ENCODE assay signal across 8 mouse cellular contexts in the genomic region with DNA sequence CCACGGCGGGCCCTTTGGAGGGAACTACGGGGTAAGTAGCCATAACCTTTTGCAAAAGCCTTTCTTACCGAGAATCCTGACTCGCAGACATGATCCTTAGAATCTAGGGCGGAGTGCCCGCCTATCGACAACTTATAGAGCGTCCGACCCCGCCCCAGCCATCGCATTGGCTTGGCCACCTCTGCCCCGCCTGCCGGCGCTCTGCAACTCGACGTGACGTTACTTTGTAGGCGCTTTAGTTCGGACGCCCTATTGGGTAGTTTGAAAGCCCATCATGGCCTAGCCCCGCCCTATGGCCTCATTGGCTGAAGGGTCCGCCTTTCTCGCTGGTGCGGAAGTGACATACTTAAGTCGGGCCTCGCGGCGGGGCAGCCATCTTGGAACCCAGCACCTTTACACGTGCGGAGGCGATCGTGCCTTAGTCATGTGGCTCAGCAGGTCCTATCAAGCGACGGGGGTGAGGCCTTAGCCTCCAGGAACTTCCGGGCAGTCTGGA. TPM values are rescaled to one million over a fixed set of nuclear protein-coding genes. Genes with fewer than 3 reads are reported as not detected.
A peak's percentile ranks its signal among the peaks of the same experiment; 100 is the strongest.
DNase-seq lines count a peak whose midpoint lies in the region; ATAC-seq lines count a peak whose summit lies in the region.

Gene Eif4a1 (minus strand): TSS at position 213 of the 496 bp plus-strand sequence.

- H3K4me1 ChIP-seq in forebrain, embryonic 14.5 days (ENCODE audit: control insufficient read depth, insufficient read depth, low read length), result peaks cover 16% of the 10 kb centered on the region
- peaks cover 34% of the 10 kb centered on the region for H3K4me1 ChIP-seq in neural tube, embryonic 15.5 days

- peak within 1 kb of the TSS; percentile 94 for H3K4me2 ChIP-seq in forebrain, embryonic 14.5 days (ENCODE audit: low read length)
- H3K4me2 ChIP-seq in neural tube, embryonic 15.5 days, result peak within 1 kb of the TSS; percentile 95

- ATAC-seq in forebrain, embryonic 14.5 days, result peak; percentile 97
- ATAC-seq in neural tube, embryonic 15.5 days (ENCODE audit: low FRiP score), result peak; percentile 96

- H3K9ac ChIP-seq in forebrain, embryonic 14.5 days (ENCODE audit: low read length), result peak within 1 kb of the TSS; percentile 100
- H3K9ac ChIP-seq in neural tube, embryonic 15.5 days (replicated peaks), result peak within 1 kb of the TSS; percentile 100

- under 1% methylated on average over 36 of the region's 36 CpGs for WGBS in forebrain, embryonic 14.5 days
- WGBS in neural tube, embryonic 15.5 days, result under 1% methylated on average over 36 of the region's 36 CpGs

- peak; percentile 100 for DNase-seq in ES-CJ7 (ENCODE audit: low read depth, low spot score)
- peak; percentile 100 for DNase-seq in cerebellum, adult 11 months
- peak; percentile 100 for DNase-seq in forebrain, embryonic 14.5 days (ENCODE audit: low spot score)
- peak; percentile 99 to 100 for DNase-seq in heart, postnatal 14 days
- peak; percentile 100 for DNase-seq in layer of hippocampus, adult 11-12 months (ENCODE audit: low spot score)
- peak; percentile 100 for DNase-seq in lung, adult 18-20 months
- peak; percentile 100 for DNase-seq in testis, postnatal 14 days (ENCODE audit: low spot score)

- peak within 1 kb of the TSS; percentile 97 for H3K27ac ChIP-seq in forebrain, embryonic 14.5 days (ENCODE audit: low read depth, low read length)
- H3K27ac ChIP-seq in neural tube, embryonic 15.5 days (replicated peaks), result peak within 1 kb of the TSS; percentile 97

- intact Hi-C loops in heart, postnatal 14 days (cut with DNase I), result loop anchor here (5.0 kb wide), 1 partner anchor 310 kb away; the partner anchor contains the start of genes Ctdnep1 and Elp5

- H3K36me3 ChIP-seq in forebrain, embryonic 14.5 days (ENCODE audit: control insufficient read depth, insufficient read depth, low read length), result peaks cover 78% of the 10 kb centered on the region
- peaks cover 64% of the 10 kb centered on the region for H3K36me3 ChIP-seq in neural tube, embryonic 15.5 days

- H3K4me3 ChIP-seq in forebrain, embryonic 14.5 days (ENCODE audit: low read depth, low read length), result peak within 1 kb of the TSS; percentile 100
- H3K4me3 ChIP-seq in neural tube, embryonic 15.5 days (replicated peaks), result peak within 1 kb of the TSS; percentile 99

- no peaks in the 10 kb centered on the region for H3K9me3 ChIP-seq in forebrain, embryonic 14.5 days (replicated peaks; ENCODE audit: control insufficient read depth, low read length)
- H3K9me3 ChIP-seq in neural tube, embryonic 15.5 days (replicated peaks), result no peaks in the 10 kb centered on the region

- no peaks in the 10 kb centered on the region for H3K27me3 ChIP-seq in forebrain, embryonic 14.5 days (replicated peaks; ENCODE audit: control insufficient read depth, insufficient read depth, low read length)
- H3K27me3 ChIP-seq in neural tube, embryonic 15.5 days (replicated peaks), result no peaks in the 10 kb centered on the region

RNA-seq across cellular contexts. Expression of gene Eif4a1, which starts in this region (rescaled TPM):
- 1,177 and 1,222 TPM in 2 replicates for polyA plus RNA-seq in forebrain, embryonic 14.5 days (2014; fragmentation: Nextera tagmentation; extraction: Ambion mirVana)
- 100 to 1,000 TPM; 236 to 287 TPM for total RNA-seq in heart, postnatal 14 days (2021)
- polyA plus RNA-seq in neural tube, embryonic 15.5 days (2015; fragmentation: Nextera tagmentation; extraction: Ambion mirVana), result 437 and 477 TPM in 2 replicates

Comparison
In these comparisons a context has a peak if more than half of its experiments do, and no peak if none do; other contexts are left out.
1. Peak in every context shown above with its lines: DNase-seq, ATAC-seq, H3K4me3 ChIP-seq and H3K27ac ChIP-seq.